Mouse (Mus musculus) intestine, postnatal 0 days (tissue): ENCODE measurements around the gene Prmt8. TPM values are rescaled to one million over a fixed set of nuclear protein-coding genes. Genes with fewer than 3 reads are reported as not detected.

Experiments used
- ATAC-seq: fragments of 200-750 bp; cut with Nextera tagmentation; 2 replicates; pipeline ENCODE4 v1.8.0; 2017; ENCODE audit warnings: mild to moderate bottlenecking, moderate TSS enrichment, moderate library complexity
- H3K27ac ChIP-seq: fragments of 300-500 bp; sonication (generic); 2 replicates; pipeline ENCODE4 v1.5.1; 2014; ENCODE audit warnings: mild to moderate bottlenecking, low read depth, low read length, moderate library complexity
- H3K27me3 ChIP-seq: fragments of 300-500 bp; sonication (generic); replicated peaks from 2 replicates; pipeline ENCODE4 v1.6.1; 2014; ENCODE audit warnings: low read length, mixed read lengths; ENCODE audit not compliant: control insufficient read depth, insufficient read depth
- H3K36me3 ChIP-seq: fragments of 300-500 bp; sonication (generic); 2 replicates; pipeline ENCODE4 v1.6.1; 2014; ENCODE audit warnings: mild to moderate bottlenecking, moderate library complexity; ENCODE audit not compliant: control insufficient read depth, insufficient read depth
- H3K4me1 ChIP-seq: fragments of 300-500 bp; sonication (generic); replicated peaks from 2 replicates; pipeline ENCODE4 v1.6.1; 2014; ENCODE audit warnings: antibody characterized with exemption, low read length, mixed read lengths; ENCODE audit not compliant: control insufficient read depth, insufficient read depth
- H3K4me2 ChIP-seq: fragments of 300-500 bp; sonication (generic); replicated peaks from 2 replicates; pipeline ENCODE4 v1.6.1; 2014; ENCODE audit warnings: low read depth, mild to moderate bottlenecking, moderate library complexity
- H3K4me3 ChIP-seq: fragments of 300-500 bp; sonication (generic); 2 replicates; pipeline ENCODE4 v1.5.1; 2014; ENCODE audit warnings: low read depth, low read length
- H3K9ac ChIP-seq: fragments of 300-500 bp; sonication (generic); 2 replicates; pipeline ENCODE4 v1.6.1; 2014; ENCODE audit warnings: mild to moderate bottlenecking, low read depth, low read length
- H3K9me3 ChIP-seq: fragments of 300-500 bp; sonication (generic); 2 replicates; pipeline ENCODE4 v1.6.1; 2016; ENCODE audit warnings: mixed run types; ENCODE audit not compliant: control insufficient read depth
- CTCF ChIP-seq: sonication (generic); IDR thresholded peaks from 2 replicates; pipeline ENCODE4 v1.5.1; 2016; ENCODE audit warnings: low read depth, mild to moderate bottlenecking, control low read depth, antibody characterized with exemption, moderate library complexity
- WGBS: fragments of 180-500 bp; shearing (Covaris S2); extraction: QIAGEN DNeasy Blood & Tissue Kit; methylation state at CpG from one replicate; pipeline ENCODE4 v1.1.7; 2014; 5-methylcytosine and 5-hydroxymethylcytosine counted together
- polyA plus RNA-seq: library from polyadenylated mRNA; unstranded; fragments of >200 nt; fragmentation: Nextera tagmentation; extraction: Ambion mirVana; gene quantifications from 2 replicates; pipeline ENCODE4 v1.2.1, GENCODE M21; 2015

Prmt8 gene
- polyA plus RNA-seq, 1 experiment from 2014 or later = 0.17 TPM

DNA sequence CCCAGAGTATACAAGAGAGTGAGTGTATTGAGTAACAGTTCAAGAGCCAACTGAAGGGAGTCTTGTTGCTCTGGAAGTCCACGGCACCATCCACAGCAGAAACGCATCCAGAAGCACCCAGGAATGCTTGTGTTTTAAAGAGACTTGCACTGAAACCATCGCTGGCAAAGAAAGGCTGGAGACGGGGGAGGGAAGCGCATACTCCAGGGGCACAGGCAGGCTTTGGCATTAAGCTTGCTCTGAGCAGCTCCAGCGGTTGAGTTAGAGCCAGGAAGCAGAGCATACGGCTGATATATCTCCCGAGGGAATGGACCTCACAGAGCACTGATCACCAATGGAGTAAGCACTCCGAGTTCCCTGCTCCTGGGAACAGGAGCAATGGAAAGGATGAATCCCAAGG, 91.0 kb downstream of the Prmt8 start:
- Histone ChIP-seq H3K9me3 (no peaks in the 10 kb centered on the region), H3K27me3 (no peaks in the 10 kb centered on the region), H3K27ac (no peak overlapping the region), H3K4me2 (no peak overlapping the region), H3K4me3 (no peak overlapping the region), H3K36me3 (no peaks in the 10 kb centered on the region), H3K9ac (no peak overlapping the region), H3K4me1 (no peaks in the 10 kb centered on the region)
- 69% methylated on average over 9 of the region's 9 CpGs for WGBS
- ATAC-seq = no peak
- TF ChIP-seq CTCF = no peak

DNA sequence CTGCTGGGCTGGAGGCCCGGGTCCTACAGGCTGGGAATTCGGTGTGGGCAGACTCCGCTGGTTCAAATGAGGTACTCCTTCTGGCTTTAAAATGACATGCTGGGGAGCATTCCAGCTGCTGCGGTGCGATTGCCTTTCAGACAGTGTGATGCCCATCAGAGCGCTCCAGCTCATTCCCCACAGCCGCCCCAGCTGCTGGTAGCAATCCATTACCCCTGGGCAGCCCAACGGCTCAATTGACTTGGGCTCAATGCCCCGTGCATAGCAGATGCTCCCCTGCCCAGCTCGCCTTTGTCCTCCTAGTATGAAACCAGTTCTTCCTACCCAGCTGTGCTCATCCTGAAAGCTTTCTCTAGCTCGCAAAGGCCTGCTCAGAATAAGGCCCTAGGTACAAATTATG, 92.4 kb downstream of the Prmt8 start:
- no peaks in the 10 kb centered on the region for H3K9me3 ChIP-seq
- H3K9ac ChIP-seq = no peak overlapping the region
- WGBS = 85% methylated on average over 11 of the region's 11 CpGs
- no peak for TF ChIP-seq CTCF
- no peak for ATAC-seq
- H3K27me3 ChIP-seq = no peaks in the 10 kb centered on the region
- H3K36me3 ChIP-seq = no peaks in the 10 kb centered on the region
- H3K4me3 ChIP-seq = no peak overlapping the region
- H3K27ac ChIP-seq = no peak overlapping the region
- no peak overlapping the region for H3K4me2 ChIP-seq
- H3K4me1 ChIP-seq = no peaks in the 10 kb centered on the region

DNA sequence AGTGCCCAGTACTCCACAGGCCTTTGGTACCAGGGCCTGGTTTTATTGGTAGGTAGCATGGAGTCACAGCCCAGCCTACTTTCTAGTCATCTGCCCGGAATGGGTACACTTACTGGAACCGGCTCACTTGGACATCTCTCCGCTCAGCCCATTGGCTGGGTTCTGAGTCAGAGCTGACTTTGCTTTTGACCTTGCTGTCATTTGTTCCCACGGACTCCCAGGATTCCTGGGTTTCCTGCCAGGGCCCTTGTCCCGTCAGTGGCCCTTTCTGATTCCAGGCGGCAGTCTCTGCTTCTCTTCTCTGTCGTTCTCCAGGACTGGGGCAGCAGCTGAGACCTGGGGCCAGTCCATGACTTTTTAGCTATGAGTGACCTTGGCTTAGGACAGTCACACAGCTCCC, 97.2 kb downstream of the Prmt8 start:
- no peak for ATAC-seq
- TF ChIP-seq CTCF = no peak
- Histone ChIP-seq H3K27ac (no peak overlapping the region), H3K4me2 (no peak overlapping the region), H3K4me1 (no peaks in the 10 kb centered on the region), H3K27me3 (no peaks in the 10 kb centered on the region), H3K36me3 (no peaks in the 10 kb centered on the region), H3K9me3 (no peaks in the 10 kb centered on the region), H3K4me3 (no peak overlapping the region), H3K9ac (no peak overlapping the region)
- 86% methylated on average over 7 of the region's 7 CpGs for WGBS

DNA sequence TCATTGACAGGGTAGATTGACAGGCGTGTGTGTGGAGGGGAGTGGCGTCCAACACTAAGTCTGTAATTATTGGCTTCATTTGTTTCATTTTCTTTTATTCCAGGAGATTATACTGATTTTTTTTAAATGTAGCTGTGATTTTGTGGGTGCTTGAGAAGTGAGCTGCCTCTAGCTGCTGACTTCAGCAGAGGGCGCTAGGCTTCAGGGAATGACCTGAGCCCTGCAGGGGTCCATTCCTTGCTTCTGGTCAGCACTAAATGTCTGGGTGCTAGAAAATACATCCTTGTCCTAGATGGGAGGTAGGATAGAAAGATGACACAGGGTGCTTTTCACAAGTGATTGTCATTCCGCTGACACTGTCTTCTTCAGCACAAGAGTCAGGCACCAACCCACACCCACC, 99.2 kb downstream of the Prmt8 start:
- 96% methylated on average over 4 of the region's 4 CpGs for whole genome bisulfite sequencing
- Histone ChIP-seq H3K4me3 (no peak overlapping the region), H3K4me1 (no peaks in the 10 kb centered on the region), H3K9me3 (no peaks in the 10 kb centered on the region), H3K4me2 (no peak overlapping the region), H3K36me3 (no peaks in the 10 kb centered on the region), H3K9ac (no peak overlapping the region), H3K27ac (no peak overlapping the region), H3K27me3 (no peaks in the 10 kb centered on the region)
- peak; percentile 59 for TF ChIP-seq CTCF
- no peak for ATAC-seq

DNA sequence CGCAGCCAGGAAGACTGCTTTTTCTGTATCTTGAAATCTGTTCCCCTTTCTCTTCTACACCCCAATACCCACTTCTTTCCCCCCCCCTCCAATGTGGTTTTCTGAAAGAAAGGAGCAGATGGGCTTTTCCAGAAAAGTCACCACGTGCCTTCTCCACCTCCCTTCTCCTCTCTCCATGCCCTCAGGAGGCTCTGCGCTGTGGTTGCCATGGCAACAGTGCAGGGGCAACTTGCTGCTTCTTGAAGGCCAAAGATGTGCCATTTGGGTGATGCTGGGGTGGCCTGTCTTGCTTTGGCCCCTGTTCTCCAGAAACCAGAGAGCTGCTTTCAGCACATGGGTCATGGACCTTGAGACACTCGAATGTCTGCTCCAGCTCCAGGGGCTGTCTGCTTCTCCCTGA, 100.0 kb downstream of the Prmt8 start:
- WGBS = 84% methylated on average over 4 of the region's 4 CpGs
- Histone ChIP-seq H3K27ac (no peak overlapping the region), H3K4me1 (no peaks in the 10 kb centered on the region), H3K9me3 (no peaks in the 10 kb centered on the region), H3K27me3 (no peaks in the 10 kb centered on the region), H3K4me2 (no peak overlapping the region), H3K4me3 (no peak overlapping the region), H3K36me3 (no peaks in the 10 kb centered on the region), H3K9ac (no peak overlapping the region)
- TF ChIP-seq CTCF = no peak
- no peak for ATAC-seq

DNA sequence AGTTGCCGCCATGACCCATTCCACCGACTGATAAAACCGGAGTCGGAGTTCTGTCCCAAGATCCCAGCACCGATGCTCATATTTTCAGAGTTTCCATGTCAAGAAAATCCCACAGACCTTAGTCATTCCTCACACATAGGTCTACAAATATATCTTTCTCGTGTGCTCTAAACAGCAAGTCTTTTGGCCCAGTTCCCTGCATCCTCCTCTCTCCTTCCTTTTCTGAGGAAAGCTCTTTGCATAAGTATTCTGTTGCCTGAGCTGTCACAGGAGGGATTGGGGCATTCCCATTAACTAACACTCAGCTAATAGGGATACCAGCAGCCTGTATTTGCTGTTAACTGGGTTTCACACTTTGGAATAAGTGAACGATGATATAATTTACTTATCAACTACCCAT, 106.0 kb downstream of the Prmt8 start:
- H3K4me1 ChIP-seq = no peaks in the 10 kb centered on the region
- WGBS = 67% methylated on average over 7 of the region's 7 CpGs
- H3K27ac ChIP-seq = no peak overlapping the region
- no peaks in the 10 kb centered on the region for H3K27me3 ChIP-seq
- no peaks in the 10 kb centered on the region for H3K36me3 ChIP-seq
- H3K4me3 ChIP-seq = no peak overlapping the region
- TF ChIP-seq CTCF = no peak
- H3K9me3 ChIP-seq = no peaks in the 10 kb centered on the region
- no peak for ATAC-seq
- no peak overlapping the region for H3K4me2 ChIP-seq
- H3K9ac ChIP-seq = no peak overlapping the region

DNA sequence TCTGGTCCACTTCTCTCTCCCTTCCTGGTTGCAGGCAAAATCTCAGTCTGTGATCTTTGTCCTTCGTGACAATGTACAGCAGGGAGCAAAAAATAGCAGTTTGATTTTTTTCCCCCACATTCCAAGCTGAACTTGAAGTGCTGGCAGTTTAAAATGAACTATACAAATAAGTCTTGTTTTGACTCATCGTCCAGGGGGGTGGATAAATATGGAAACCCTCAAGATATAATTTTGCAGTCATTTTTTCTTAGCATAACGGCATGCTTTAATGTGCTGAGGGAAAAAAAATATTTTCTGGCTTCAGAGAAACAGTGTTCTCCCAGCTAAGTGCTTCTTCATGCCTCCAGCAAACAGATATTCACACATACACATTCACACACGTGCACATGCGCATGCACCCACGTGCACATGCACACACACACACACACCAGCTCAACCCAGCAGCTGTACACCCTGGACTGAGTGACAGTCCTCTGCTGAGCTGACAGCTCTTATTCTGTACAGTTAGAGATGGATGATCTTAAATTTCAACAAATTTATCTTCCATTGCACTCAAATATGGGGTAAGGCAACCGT, 107.5 kb downstream of the Prmt8 start:
- 78% methylated on average over 7 of the region's 7 CpGs for WGBS
- Histone ChIP-seq H3K4me2 (no peak overlapping the region), H3K36me3 (no peaks in the 10 kb centered on the region), H3K9me3 (no peaks in the 10 kb centered on the region), H3K27me3 (no peaks in the 10 kb centered on the region), H3K4me3 (no peak overlapping the region), H3K4me1 (no peaks in the 10 kb centered on the region), H3K9ac (no peak overlapping the region), H3K27ac (no peak overlapping the region)
- ATAC-seq = no peak
- no peak for TF ChIP-seq CTCF
